Mouse (Mus musculus) embryonic facial prominence, embryonic 15.5 days (tissue): ENCODE measurements around the gene Eci2. TPM values are rescaled to one million over a fixed set of nuclear protein-coding genes. Genes with fewer than 3 reads are reported as not detected.
"Not testable (repeated sequence)": the region's sequence is repeated elsewhere in the genome, so short reads cannot be mapped to it uniquely, and the experiment has no call there.

Experiments
- ATAC-seq: fragments of 200-750 bp; cut with Nextera tagmentation; 2 replicates; pipeline ENCODE4 v1.8.0; 2017; ENCODE audit warnings: low read depth, moderate TSS enrichment; ENCODE audit not compliant: insufficient number of reproducible peaks, low FRiP score, low TSS enrichment
- H3K27ac ChIP-seq: fragments of 300-500 bp; sonication (generic); replicated peaks from 2 replicates; pipeline ENCODE4 v1.5.1; 2015; ENCODE audit warnings: mild to moderate bottlenecking, inconsistent platforms
- H3K27me3 ChIP-seq: fragments of 300-500 bp; sonication (generic); 2 replicates; pipeline ENCODE4 v1.6.1; 2015; ENCODE audit warnings: inconsistent platforms
- H3K36me3 ChIP-seq: fragments of 300-500 bp; sonication (generic); 2 replicates; pipeline ENCODE4 v1.6.1; 2015; ENCODE audit warnings: mild to moderate bottlenecking, inconsistent platforms
- H3K4me1 ChIP-seq: fragments of 300-500 bp; sonication (generic); 2 replicates; pipeline ENCODE4 v1.6.1; 2015; ENCODE audit warnings: inconsistent platforms
- H3K4me2 ChIP-seq: fragments of 300-500 bp; sonication (generic); replicated peaks from 2 replicates; pipeline ENCODE4 v1.6.1; 2015; ENCODE audit warnings: mild to moderate bottlenecking, inconsistent platforms
- H3K4me3 ChIP-seq: fragments of 300-500 bp; sonication (generic); replicated peaks from 2 replicates; pipeline ENCODE4 v1.5.1; 2015; ENCODE audit warnings: mild to moderate bottlenecking, inconsistent platforms
- H3K9ac ChIP-seq: fragments of 300-500 bp; sonication (generic); 2 replicates; pipeline ENCODE4 v1.6.1; 2015; ENCODE audit warnings: inconsistent platforms
- H3K9me3 ChIP-seq: fragments of 300-500 bp; sonication (generic); replicated peaks from 2 replicates; pipeline ENCODE4 v1.6.1; 2016; ENCODE audit warnings: inconsistent platforms
- WGBS: fragments of 180-500 bp; shearing (Covaris S2); methylation state at CpG from one replicate; pipeline ENCODE4 v1.1.7; 2015; 5-methylcytosine and 5-hydroxymethylcytosine counted together
- polyA plus RNA-seq: library from polyadenylated mRNA; unstranded; fragments of >200 nt; fragmentation: Nextera tagmentation; extraction: Ambion mirVana; gene quantifications from 2 replicates; pipeline ENCODE4 v1.2.1, GENCODE M21; 2015

The Eci2 gene
- polyA plus RNA-seq, 1 experiment from 2014 or later, result 138 TPM

- ATAC-seq, result no peak
- no peaks in the 10 kb centered on the region for H3K36me3 ChIP-seq
- no peaks in the 10 kb centered on the region for H3K27me3 ChIP-seq
- H3K9ac ChIP-seq, result no peak overlapping the region
- WGBS, result 80% methylated on average over 7 of the region's 7 CpGs
- H3K4me3 ChIP-seq, result no peak overlapping the region
- no peaks in the 10 kb centered on the region for H3K9me3 ChIP-seq
- H3K4me1 ChIP-seq, result no peaks in the 10 kb centered on the region
- no peak overlapping the region for H3K27ac ChIP-seq
- H3K4me2 ChIP-seq, result no peak overlapping the region
These were observed 4.2 kb upstream of the Eci2 start for GRCm38 (mm10) chr13:35030979-35031683.

GRCm38 (mm10) chr13:35028365-35028764 lies 1.5 kb upstream of the Eci2 start:
- Histone ChIP-seq H3K36me3 (no peaks in the 10 kb centered on the region), H3K9me3 (no peaks in the 10 kb centered on the region), H3K27ac (no peak overlapping the region), H3K27me3 (no peaks in the 10 kb centered on the region), H3K4me1 (no peaks in the 10 kb centered on the region), H3K4me3 (no peak overlapping the region), H3K4me2 (no peak overlapping the region), H3K9ac (no peak overlapping the region)
- ATAC-seq, result no peak
- WGBS, result 83% methylated on average over 3 of the region's 3 CpGs

DNA sequence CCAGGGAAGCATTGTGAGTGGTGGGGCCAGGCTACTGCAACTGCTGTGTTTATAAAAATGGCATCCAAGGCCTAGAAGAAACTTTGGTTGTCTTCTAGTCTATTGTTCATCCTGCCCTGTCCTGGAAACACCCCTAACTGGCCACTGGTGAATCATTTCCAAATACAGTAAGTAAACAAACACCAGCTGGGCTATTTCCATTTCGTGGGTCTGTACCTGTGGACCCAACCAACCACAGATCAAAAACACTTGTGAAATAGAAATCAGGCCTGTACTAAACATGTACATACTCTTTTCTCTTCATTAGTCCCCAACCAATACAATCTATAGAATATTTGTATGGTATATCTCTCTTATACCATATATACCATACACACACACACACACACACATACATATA lies 3.5 kb downstream of the Eci2 start:
- not testable (repeated sequence) for H3K4me2 ChIP-seq, H3K9ac ChIP-seq, H3K27ac ChIP-seq, H3K9me3 ChIP-seq, H3K4me1 ChIP-seq, H3K4me3 ChIP-seq, H3K27me3 ChIP-seq, ATAC-seq, H3K36me3 ChIP-seq
- 59% methylated on average over 1 of the region's 1 CpGs for WGBS

DNA sequence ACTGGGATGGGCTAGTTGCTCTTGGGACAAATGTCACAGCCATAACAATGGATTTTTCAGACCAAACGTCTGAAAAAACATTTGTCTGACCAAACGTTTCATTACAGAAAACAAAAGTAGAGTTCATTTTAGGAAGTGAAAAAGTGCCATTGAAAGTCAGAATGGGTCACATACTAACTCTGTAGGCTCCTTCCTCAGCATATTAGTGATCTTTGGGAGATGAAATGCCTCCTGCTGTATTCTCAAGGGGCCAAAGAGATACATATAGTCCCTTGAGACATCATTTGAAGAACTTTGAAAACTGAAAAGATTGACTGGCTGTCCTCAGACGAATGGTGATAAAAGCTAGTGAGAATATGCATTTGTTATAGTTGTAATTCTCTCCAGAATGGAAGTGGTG lies 6.5 kb downstream of the Eci2 start:
- Histone ChIP-seq H3K9me3 (no peaks in the 10 kb centered on the region), H3K27ac (no peak overlapping the region), H3K4me3 (no peak overlapping the region), H3K4me2 (no peak overlapping the region), H3K27me3 (no peaks in the 10 kb centered on the region), H3K36me3 (no peaks in the 10 kb centered on the region), H3K9ac (no peak overlapping the region), H3K4me1 (no peaks in the 10 kb centered on the region)
- 67% methylated on average over 3 of the region's 3 CpGs for WGBS
- ATAC-seq, result no peak

GRCm38 (mm10) chr13:35018866-35019536 lies 7.9 kb downstream of the Eci2 start:
- no peak overlapping the region for H3K4me3 ChIP-seq
- H3K4me1 ChIP-seq, result no peaks in the 10 kb centered on the region
- no peaks in the 10 kb centered on the region for H3K36me3 ChIP-seq
- H3K9ac ChIP-seq, result no peak overlapping the region
- H3K9me3 ChIP-seq, result no peaks in the 10 kb centered on the region
- 77% methylated on average over 7 of the region's 7 CpGs for WGBS
- H3K27ac ChIP-seq, result no peak overlapping the region
- H3K4me2 ChIP-seq, result no peak overlapping the region
- no peak for ATAC-seq
- H3K27me3 ChIP-seq, result no peaks in the 10 kb centered on the region

DNA sequence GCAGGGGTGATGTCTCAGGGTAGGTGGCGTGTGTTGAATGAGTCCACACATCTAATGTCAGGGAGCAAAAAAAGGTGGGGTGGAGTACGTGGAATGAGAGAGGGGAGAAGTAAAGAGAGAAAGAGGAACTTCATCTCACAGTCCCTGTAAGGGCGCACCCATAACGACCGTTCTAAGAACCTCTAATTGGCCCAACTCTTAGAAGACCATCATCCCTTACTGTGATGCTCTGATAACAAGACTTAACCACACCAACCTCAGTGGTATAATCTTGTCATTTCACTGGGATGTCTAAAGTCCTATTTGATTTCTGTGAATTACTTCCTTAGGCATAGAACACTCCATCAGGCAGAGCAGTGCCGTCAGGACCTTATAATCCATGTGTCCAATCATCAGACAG lies 9.5 kb downstream of the Eci2 start:
- Histone ChIP-seq H3K36me3 (no peaks in the 10 kb centered on the region), H3K4me2 (no peak overlapping the region), H3K27me3 (no peaks in the 10 kb centered on the region), H3K9me3 (no peaks in the 10 kb centered on the region), H3K27ac (no peak overlapping the region), H3K4me3 (no peak overlapping the region), H3K9ac (no peak overlapping the region), H3K4me1 (no peaks in the 10 kb centered on the region)
- 78% methylated on average over 6 of the region's 6 CpGs for WGBS
- ATAC-seq, result no peak

DNA sequence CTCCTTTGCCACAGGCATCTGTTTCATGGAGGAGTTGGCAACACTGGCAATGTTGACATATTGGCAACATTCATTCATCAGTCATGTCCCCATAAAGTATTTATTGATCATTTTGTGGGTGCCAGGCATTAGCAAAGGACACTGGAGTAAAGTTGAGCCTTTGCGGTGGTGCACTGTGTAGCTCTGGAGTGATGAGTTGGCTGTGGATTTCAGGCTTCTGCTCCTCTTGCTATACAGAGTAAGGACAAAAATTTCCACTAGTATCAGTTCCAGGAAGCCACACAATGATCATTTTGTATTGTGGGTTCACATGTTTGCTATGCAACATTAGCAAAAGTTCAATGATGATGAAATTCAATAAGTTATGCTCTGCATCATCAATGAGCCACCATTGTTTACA lies 10.8 kb downstream of the Eci2 start:
- no peak for ATAC-seq
- Histone ChIP-seq H3K9ac (no peak overlapping the region), H3K4me1 (no peaks in the 10 kb centered on the region), H3K27me3 (no peaks in the 10 kb centered on the region), H3K4me3 (no peak overlapping the region), H3K9me3 (no peaks in the 10 kb centered on the region), H3K4me2 (no peak overlapping the region), H3K36me3 (no peaks in the 10 kb centered on the region), H3K27ac (no peak overlapping the region)
- WGBS, result 95% methylated on average over 1 of the region's 1 CpGs

- H3K4me2 ChIP-seq, result no peak overlapping the region
- H3K9me3 ChIP-seq, result no peaks in the 10 kb centered on the region
- no peaks in the 10 kb centered on the region for H3K36me3 ChIP-seq
- H3K27ac ChIP-seq, result no peak overlapping the region
- WGBS, result 66% methylated on average over 2 of the region's 2 CpGs
- no peak for ATAC-seq
- no peak overlapping the region for H3K9ac ChIP-seq
- no peaks in the 10 kb centered on the region for H3K27me3 ChIP-seq
- no peak overlapping the region for H3K4me3 ChIP-seq
- H3K4me1 ChIP-seq, result 0 out of 2 replicates have a peak, but pooled peaks cover 18% of the 10 kb centered on the region
These were observed 31.0 kb downstream of the Eci2 start for GRCm38 (mm10) chr13:34995925-34996324.

DNA sequence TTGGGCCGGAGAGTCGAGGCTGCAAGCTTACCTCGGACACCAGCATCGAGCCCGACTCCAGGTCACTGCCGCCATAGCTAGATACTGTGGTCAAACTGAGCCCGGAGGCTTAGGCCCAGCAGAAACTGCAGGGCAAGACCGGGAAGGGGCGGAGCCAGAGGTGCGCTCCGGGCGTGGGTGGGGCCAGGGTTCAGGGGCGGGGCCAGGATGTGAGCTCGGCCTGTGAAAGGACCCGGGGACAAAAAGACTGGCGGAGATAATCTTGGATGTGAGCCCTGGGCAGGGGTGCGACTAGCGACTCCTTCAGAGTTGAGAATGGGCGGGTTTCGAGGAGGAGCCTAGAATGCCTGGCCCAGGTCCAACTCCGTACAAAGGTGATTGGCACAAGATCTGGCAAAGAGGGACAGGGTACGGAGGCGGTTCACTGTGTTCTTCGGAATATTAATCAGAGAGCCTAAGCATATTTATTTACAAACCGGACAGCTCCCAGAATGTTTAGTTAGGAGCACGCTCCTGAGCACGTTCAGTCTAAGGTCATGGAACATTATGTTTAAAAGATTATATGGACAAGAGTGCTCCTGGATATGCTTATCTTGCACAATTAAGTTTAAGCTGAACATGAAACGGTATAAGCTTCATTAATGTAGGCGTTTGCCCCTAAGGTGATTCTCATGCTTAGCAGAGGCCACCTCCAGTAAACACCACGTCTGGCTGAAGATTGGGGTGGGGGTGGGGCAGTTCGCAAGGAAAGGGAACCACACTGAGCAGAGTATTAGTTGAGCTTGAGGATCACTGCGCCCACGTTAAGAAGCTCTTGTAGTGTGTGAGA lies 32.7 kb downstream of the Eci2 start:
- H3K9me3 ChIP-seq, result no peaks in the 10 kb centered on the region
- H3K4me3 ChIP-seq, result peak overlapping the region; percentile 69
- H3K4me2 ChIP-seq, result peak overlapping the region; percentile 62
- peak overlapping the region; percentile 53 for H3K9ac ChIP-seq
- peak overlapping the region; percentile 90 for H3K27ac ChIP-seq
- H3K27me3 ChIP-seq, result no peaks in the 10 kb centered on the region
- ATAC-seq, result peak; percentile 93
- H3K4me1 ChIP-seq, result 0 out of 2 replicates have a peak, but pooled peaks cover 18% of the 10 kb centered on the region
- H3K36me3 ChIP-seq, result peaks cover 8% of the 10 kb centered on the region
- WGBS, result 1% methylated on average over 33 of the region's 33 CpGs

DNA sequence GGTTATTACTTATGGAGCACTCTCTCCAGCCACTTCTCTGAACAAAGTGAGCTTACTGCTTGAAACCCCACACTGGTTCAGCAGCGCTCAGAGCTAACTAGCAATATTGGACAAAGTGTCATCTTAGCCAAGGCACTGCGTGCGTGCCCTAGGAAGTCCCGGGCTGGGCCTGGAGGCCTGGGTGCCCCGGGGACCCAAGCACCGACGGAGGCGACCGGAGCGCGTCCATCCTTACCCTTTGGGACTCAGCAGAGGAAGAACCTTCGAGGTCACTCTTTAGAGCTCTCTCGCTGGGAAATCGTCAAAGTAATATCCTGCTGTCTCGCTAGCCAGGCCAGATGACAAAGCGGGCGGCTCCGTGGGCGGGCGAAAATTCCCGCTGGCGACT lies 33.3 kb downstream of the Eci2 start:
- Histone ChIP-seq H3K9ac (peak overlapping the region; percentile 53), H3K4me3 (peak overlapping the region; percentile 69), H3K9me3 (no peaks in the 10 kb centered on the region), H3K27ac (peak overlapping the region; percentile 90), H3K27me3 (no peaks in the 10 kb centered on the region), H3K36me3 (peaks cover 14% of the 10 kb centered on the region), H3K4me2 (peak overlapping the region; percentile 62), H3K4me1 (0 out of 2 replicates have a peak, but pooled peaks cover 18% of the 10 kb centered on the region)
- peak; percentile 71 for ATAC-seq
- 1% methylated on average over 22 of the region's 22 CpGs for WGBS

DNA sequence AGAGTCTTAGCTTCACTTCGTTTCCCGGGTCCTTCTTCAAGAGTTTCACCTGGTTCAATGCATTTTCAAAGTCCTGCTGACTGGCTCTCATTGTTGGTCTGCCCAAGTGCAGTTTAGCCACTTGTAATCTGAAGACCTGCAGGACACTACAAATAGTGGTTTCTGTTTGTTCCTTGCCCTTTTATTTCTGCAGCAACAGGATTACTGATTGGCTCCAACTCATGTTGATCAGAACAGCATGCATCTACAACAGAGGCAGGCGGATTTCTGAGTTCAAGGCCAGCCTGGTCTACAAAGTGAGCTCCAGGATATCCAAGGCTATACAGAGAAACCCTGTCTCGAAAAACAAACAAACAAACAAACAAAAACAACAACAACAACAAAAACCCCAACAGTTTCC lies 33.8 kb downstream of the Eci2 start:
- WGBS, result 69% methylated on average over 4 of the region's 4 CpGs
- H3K4me3 ChIP-seq, result peak overlapping the region; percentile 69
- no peaks in the 10 kb centered on the region for H3K9me3 ChIP-seq
- H3K9ac ChIP-seq, result 0 out of 2 replicates have a peak overlapping the region, but pooled peaks have one; percentile 53
- H3K27ac ChIP-seq, result 0 out of 2 replicates have a peak overlapping the region, but pooled peaks have one; percentile 90
- H3K36me3 ChIP-seq, result peaks cover 19% of the 10 kb centered on the region
- ATAC-seq, result no peak
- 0 out of 2 replicates have a peak, but pooled peaks cover 18% of the 10 kb centered on the region for H3K4me1 ChIP-seq
- H3K27me3 ChIP-seq, result no peaks in the 10 kb centered on the region
- H3K4me2 ChIP-seq, result peak overlapping the region; percentile 62
